Mouse (Mus musculus): ENCODE measurements around the gene Specc1l. TPM values are rescaled to one million over a fixed set of nuclear protein-coding genes. Genes with fewer than 3 reads are reported as not detected.

Specc1l gene
- 13.4 and 14.0 TPM in 2 replicates for polyA plus RNA-seq (2021; fragmentation: Nextera tagmentation)
- long read RNA-seq, experiment 1, full-length matches to known transcripts: 8 of 51 reads
- long read RNA-seq, experiment 1, partial matches to known transcripts: 33 of 51 reads
- long read RNA-seq, experiment 1, other reads (novel, unspliced or antisense): 10 of 51 reads
- long read RNA-seq, experiment 2, partial matches to known transcripts: 11 of 15 reads
- long read RNA-seq, experiment 2, other reads (novel, unspliced or antisense): 4 of 15 reads

DNA sequence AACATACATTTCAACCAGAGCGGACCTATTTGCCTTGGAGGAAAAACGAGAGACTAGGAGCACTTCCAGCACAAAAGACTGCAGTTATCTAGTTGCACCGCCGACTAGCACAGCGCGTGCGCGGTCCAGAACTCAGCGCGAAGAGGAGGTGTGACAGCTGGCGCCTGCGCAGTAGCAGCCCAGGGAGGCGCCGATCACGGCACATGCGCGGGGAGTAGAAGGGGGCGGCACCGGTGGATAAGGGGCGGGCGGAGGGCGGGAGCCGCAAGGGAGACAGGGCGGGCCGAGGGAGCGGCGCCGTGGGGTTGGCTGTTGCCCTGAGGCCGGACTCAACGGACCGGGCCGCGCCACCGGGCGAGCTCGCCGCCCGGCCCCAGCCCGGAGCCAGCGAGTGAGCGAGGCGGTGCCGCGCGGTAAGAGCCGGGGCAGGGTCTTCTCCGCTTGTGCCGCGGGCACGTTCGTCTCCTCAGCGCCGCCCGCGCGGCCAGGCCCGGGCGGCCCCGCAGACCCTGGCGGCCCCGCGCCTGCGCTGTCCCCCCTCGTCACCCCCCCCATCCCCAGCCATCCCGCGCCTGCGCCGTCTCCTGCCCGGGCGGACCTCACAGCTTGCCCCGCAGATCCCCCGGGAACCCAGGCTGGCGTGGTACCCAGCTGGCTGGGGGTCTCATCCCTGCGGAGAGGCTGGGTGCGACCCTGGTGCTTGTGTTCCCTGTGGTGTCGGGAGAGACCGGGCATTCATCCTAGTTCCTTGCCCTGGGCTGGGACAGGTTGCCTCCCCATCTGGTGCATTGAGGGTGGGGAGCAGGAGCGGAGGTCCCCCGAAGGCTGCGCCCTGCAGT, at the start of gene Specc1l:
Specc1l (plus strand) TSS at position 267 of the 839 bp plus-strand sequence.

DNA sequence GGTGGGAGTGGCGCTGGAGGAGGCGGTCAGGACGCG, 104.8 kb downstream of the Specc1l start, which contains the start of gene Adora2a:
Adora2a (plus strand) TSS at position 6 of the 36 bp plus-strand sequence.

Other genes with a start within 250 kb of the Specc1l start
- gene Gnaz, start 244.9 kb upstream of the Specc1l start, polyA plus RNA-seq (2021; fragmentation: Nextera tagmentation): 36.3 and 52.3 TPM in 2 replicates
- 0.26 and 0.45 TPM in 2 replicates for gene Rsph14, start 179.5 kb upstream of the Specc1l start, polyA plus RNA-seq (2021; fragmentation: Nextera tagmentation)
- gene Rab36, start 175.0 kb upstream of the Specc1l start, polyA plus RNA-seq (2021; fragmentation: Nextera tagmentation): 15.3 and 16.6 TPM in 2 replicates
- gene Bcr, start 151.5 kb upstream of the Specc1l start, polyA plus RNA-seq (2021; fragmentation: Nextera tagmentation): 8.5 and 10.8 TPM in 2 replicates
- 30.8 and 41.2 TPM in 2 replicates for gene Adora2a, start 104.8 kb downstream of the Specc1l start, polyA plus RNA-seq (2021; fragmentation: Nextera tagmentation)
- gene Upb1, start 189.0 kb downstream of the Specc1l start, polyA plus RNA-seq (2021; fragmentation: Nextera tagmentation): 0.28 and 0.29 TPM in 2 replicates

Data from left cerebral cortex, adult 6 months (tissue).